Mouse (Mus musculus): ENCODE results near the gene Qrich2. TPM values are rescaled to one million over a fixed set of nuclear protein-coding genes. Genes with fewer than 3 reads are reported as not detected.

Qrich2 gene
- polyA plus RNA-seq, 1 experiment, result not detected

DNA sequence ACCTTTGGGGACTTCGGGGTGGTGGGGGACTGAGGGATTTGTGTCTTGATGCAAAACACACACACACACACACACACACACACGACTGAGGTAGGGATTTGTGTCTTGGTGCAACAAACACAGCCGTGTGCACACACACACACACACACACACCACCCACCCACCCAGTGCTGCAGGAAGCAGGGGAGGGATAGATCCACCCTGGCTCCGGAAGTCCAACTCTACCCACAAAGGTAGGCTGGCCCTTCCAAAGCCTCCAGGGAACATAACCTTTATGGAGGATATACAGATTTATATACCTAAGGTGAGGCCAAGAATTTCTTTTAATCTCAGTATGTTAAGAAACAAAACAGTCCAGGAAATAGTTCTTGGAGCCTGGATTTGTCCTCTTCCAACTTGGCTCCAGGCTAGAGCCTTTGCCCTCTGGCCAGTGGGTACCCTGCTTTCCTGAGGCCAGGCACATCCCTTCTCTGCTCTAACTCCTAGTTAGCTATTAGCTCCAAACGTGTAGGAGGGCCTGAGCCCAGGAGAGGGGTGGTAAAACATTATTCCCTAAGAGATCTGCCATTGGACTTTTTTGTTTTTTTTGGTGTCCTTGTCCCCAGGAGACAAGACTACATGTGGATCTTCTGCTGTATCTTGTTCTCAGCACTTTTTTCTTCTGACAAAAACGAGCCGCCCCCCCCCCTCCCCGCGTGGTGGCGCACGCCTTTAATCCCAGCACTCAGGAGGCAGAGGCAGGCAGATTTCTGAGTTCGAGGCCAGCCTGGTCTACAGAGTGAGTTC lies 30.9 kb downstream of the Qrich2 start:
- no peak for TF ChIP-seq POLR2A (IDR thresholded peaks at IDR 0.05; ENCODE audit: insufficient read depth, low read depth, low read length)
- no peak for TF ChIP-seq CTCF (IDR thresholded peaks at IDR 0.05; ENCODE audit: insufficient read depth, low read depth, low read length)
- WGBS, result 39% methylated on average over 12 of the region's 12 CpGs
- Histone ChIP-seq H3K4me3 (ENCODE audit: insufficient read depth, low read depth, low read length) (peak overlapping the region; percentile 79), H3K27ac (ENCODE audit: insufficient read depth, low read depth, low read length) (no peak overlapping the region; the same call in 1 of the 2 replicates), H3K4me1 (ENCODE audit: control insufficient read depth, insufficient read depth, low read length) (peaks cover 37% of the 10 kb centered on the region)

DNA sequence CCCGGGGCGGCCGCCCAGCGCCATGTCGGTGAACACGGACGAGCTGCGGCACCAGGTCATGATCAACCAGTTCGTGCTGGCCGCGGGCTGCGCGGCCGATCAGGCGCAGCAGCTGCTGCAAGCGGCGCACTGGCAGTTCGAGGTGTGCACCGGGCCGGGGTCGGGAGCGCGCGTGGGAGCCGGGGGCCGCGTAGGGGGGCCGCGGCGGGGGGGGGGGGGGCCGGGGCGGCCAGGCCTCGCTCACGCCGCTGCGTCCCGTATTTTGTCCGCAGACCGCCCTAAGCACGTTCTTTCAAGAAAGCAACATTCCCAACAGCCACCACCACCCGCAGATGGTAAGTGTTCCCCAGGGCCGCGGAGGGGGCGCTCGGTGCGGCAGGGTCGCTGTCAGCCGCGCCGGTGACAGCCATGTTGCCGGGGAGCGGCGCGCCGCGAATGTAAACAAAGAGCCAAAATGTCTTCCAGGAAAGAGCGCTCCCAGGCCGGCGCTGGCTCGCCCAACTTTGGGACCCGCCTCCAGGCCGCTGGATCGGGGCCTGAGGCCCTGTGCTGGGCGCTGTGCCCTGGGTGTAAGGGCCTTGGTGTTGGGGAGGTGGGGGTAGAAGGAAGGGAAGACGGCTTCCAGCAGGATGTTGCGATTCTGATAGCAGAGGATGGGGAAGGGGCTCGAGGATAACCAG lies 31.6 kb downstream of the Qrich2 start:
- under 1% methylated on average over 38 of the region's 67 CpGs for WGBS
- H3K4me3 ChIP-seq (ENCODE audit: insufficient read depth, low read depth, low read length), result peak overlapping the region; percentile 79
- no peak for TF ChIP-seq CTCF (IDR thresholded peaks at IDR 0.05; ENCODE audit: insufficient read depth, low read depth, low read length)
- no peak for TF ChIP-seq POLR2A (IDR thresholded peaks at IDR 0.05; ENCODE audit: insufficient read depth, low read depth, low read length)
- peaks cover 38% of the 10 kb centered on the region for H3K4me1 ChIP-seq (ENCODE audit: control insufficient read depth, insufficient read depth, low read length)
- H3K27ac ChIP-seq (ENCODE audit: insufficient read depth, low read depth, low read length), result peak overlapping the region; percentile 76; the same call in 1 of the 2 replicates

DNA sequence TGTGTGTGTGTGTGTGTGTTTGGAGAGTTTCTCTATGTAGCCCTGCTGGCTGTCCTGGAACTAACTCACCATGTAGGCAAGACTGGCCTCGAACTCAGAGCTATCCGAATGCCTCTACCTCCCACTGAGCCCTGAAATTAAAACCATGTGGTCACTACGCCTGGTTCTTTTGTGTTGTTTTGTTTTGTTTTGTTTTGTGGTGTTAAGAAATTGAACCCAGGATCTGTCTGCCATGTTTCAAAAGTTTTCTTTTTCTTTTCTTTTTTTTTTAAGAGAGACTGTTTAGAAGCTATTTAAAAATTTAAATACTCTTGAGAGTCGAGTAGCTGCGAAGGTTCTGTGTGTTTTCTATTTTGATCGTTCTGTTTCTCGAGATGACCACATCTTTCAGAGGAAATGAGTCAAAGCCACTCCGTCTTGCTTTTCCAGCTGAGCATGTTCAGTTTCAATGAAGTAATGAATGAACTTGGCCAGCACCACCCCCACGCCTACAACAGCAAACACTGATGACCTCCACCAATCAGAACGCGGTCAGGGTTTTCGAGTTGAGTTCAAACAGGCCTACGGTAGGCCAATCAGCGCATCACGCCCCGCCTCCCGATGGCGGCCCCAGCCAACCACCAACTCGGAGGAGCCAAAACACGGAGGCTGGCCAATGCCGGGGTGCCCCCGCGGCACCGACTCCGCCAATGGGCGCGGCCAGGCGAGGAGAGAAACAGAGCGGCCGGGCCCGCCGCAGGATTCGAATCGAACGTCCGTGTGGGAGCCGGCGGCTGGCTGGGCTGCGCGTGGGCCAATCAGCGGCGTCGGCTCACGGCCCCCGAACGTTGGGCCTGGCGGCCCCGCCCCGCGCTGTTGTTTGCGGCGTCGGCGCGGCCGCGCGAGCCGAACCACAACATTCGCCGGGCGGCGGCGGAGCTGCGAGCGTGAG lies 32.4 kb downstream of the Qrich2 start, which contains the start of gene Ubald2:
Gene Ubald2, plus strand, starts transcription at position 739 of the 931 bp plus-strand sequence.
- peak within 1 kb of the TSS; percentile 79 for H3K4me3 ChIP-seq (ENCODE audit: insufficient read depth, low read depth, low read length)
- peaks cover 44% of the 10 kb centered on the region for H3K4me1 ChIP-seq (ENCODE audit: control insufficient read depth, insufficient read depth, low read length)
- WGBS, result 2% methylated on average over 66 of the region's 66 CpGs
- H3K27ac ChIP-seq (ENCODE audit: insufficient read depth, low read depth, low read length), result peak within 1 kb of the TSS; percentile 76; the same call in 1 of the 2 replicates
- peak; percentile 69 for TF ChIP-seq POLR2A (IDR thresholded peaks at IDR 0.05; ENCODE audit: insufficient read depth, low read depth, low read length)
- TF ChIP-seq CTCF (IDR thresholded peaks at IDR 0.05; ENCODE audit: insufficient read depth, low read depth, low read length), result no peak

DNA sequence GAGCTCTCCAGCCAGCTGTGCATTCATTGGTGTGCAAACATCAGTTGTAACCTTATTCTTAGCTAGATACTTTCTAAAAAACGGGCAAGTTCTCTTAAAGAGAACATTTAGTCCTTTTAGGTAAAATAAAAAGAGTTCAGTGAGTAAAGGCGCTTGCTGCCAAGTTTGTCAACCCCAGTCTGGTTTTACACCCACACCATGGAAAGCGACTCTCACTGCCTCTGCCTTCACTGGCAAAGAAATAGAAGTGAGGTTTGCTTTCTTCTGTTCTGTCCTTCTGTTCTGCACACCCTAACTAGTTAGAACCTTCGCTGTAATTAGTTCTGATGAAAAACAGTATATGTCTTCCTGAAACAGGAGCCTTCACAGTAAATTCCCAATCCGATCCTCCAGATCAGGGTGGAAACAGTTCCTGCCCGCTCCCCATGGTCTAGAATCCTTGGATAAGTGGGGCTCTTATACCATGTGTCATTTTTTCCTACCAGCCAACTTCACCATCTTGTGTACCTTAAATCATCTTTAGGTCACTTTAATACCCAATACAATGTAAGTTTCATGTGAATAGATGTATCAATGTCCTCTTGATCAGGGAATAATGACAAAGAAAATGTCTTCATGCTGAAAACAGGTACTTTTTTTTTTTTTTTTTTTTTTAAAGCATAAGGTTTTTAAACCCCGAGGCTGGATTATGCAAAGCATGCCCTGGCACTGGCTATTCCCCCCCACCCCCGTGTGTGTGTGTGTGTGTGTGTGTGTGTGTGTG lies 33.3 kb downstream of the Qrich2 start:
- 35% methylated on average over 8 of the region's 8 CpGs for WGBS
- Histone ChIP-seq H3K4me1 (ENCODE audit: control insufficient read depth, insufficient read depth, low read length) (peaks cover 43% of the 10 kb centered on the region), H3K27ac (ENCODE audit: insufficient read depth, low read depth, low read length) (no peak overlapping the region), H3K4me3 (ENCODE audit: insufficient read depth, low read depth, low read length) (no peak overlapping the region)
- TF ChIP-seq POLR2A (IDR thresholded peaks at IDR 0.05; ENCODE audit: insufficient read depth, low read depth, low read length) (no peak), CTCF (IDR thresholded peaks at IDR 0.05; ENCODE audit: insufficient read depth, low read depth, low read length) (no peak)

DNA sequence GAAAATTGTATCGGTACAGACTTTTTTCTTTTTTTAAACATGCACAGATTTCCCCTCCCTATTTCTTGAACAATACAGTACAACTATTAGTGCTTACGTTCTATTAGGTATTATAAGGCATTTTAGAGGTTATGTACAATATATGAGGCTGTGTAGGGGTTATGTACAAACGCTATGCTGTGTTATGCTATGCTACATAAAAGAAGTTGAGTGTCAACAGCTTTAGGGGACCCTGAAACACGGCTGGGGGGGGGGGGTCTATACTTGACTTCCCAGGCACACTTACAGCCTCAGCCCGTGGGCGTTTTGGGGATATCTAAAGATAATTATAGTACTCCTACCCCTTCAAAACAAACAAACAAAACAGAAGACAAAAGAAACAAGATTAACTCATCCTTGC lies 33.9 kb downstream of the Qrich2 start:
- H3K4me3 ChIP-seq (ENCODE audit: insufficient read depth, low read depth, low read length), result no peak overlapping the region
- H3K27ac ChIP-seq (ENCODE audit: insufficient read depth, low read depth, low read length), result no peak overlapping the region
- TF ChIP-seq CTCF (IDR thresholded peaks at IDR 0.05; ENCODE audit: insufficient read depth, low read depth, low read length), result no peak
- TF ChIP-seq POLR2A (IDR thresholded peaks at IDR 0.05; ENCODE audit: insufficient read depth, low read depth, low read length), result no peak
- WGBS, result 26% methylated on average over 6 of the region's 6 CpGs
- H3K4me1 ChIP-seq (ENCODE audit: control insufficient read depth, insufficient read depth, low read length), result peaks cover 37% of the 10 kb centered on the region

DNA sequence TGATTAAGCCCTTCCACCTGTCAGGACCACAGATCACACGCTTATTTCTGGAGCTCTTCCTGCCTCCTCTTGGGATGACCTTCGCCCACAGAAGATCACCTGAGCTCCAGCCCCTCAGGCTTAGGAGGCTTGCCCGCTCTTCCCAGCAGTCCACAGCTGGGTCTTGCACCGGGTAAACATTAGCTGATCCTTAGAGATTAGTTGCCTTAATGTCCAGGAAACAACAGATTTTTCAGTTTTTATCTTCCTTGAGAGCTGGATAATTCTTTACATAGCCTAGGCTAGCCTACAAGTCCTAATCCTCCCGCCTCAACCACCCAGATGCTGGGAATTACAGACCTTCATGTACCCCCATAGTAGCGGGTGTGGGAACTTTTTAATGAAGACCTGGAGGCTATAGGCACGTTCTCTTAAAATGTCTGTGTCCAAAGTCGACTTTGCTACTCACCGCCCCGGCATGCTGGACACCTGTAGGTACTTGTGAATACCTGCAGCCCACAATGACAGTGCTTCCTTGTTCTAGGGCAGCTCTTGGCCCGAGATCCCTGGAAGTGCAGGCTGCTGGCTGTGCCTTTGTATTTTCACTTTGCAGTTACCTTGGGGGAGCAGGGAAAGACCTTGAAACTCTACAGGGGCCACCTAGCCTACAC lies 34.5 kb downstream of the Qrich2 start:
- TF ChIP-seq CTCF (IDR thresholded peaks at IDR 0.05; ENCODE audit: insufficient read depth, low read depth, low read length), result no peak
- H3K4me1 ChIP-seq (ENCODE audit: control insufficient read depth, insufficient read depth, low read length), result peaks cover 31% of the 10 kb centered on the region
- no peak overlapping the region for H3K27ac ChIP-seq (ENCODE audit: insufficient read depth, low read depth, low read length)
- H3K4me3 ChIP-seq (ENCODE audit: insufficient read depth, low read depth, low read length), result no peak overlapping the region
- 52% methylated on average over 11 of the region's 11 CpGs for WGBS

DNA sequence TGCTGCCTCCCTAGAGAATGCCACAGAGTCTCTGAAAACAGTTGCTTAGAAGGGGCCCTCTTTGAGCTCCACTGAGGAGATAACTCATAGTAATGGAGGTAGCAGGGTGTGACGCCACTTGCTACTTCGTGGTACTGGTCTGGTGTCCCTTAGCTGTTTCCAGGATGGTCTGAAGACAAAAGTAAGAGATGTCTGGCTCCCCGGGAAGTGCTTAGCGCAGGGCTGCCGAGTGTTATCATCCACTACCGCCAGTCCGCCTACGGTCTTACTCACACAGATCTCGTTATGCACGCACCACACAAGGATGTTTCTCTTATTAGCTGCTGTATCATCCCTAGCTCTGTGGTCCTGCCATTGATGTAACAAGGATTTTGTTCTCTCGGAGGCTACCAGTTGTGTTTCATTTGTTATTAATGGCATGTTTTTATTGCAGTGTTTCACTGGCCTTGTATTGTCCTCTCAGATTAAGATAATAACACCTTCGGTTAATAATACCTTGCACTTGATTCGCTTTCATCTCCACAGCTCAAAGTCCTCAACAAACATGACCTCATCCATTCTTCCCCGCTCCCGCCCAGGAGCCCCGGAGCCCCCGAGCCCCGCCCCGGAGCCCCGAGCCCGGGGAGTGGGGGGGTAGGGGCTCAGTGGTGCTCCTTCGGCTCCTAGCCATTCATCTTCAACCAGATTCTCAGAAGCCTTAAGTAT lies 35.2 kb downstream of the Qrich2 start:
- Histone ChIP-seq H3K4me3 (ENCODE audit: insufficient read depth, low read depth, low read length) (no peak overlapping the region), H3K4me1 (ENCODE audit: control insufficient read depth, insufficient read depth, low read length) (peaks cover 26% of the 10 kb centered on the region), H3K27ac (ENCODE audit: insufficient read depth, low read depth, low read length) (no peak overlapping the region)
- WGBS, result 11% methylated on average over 22 of the region's 22 CpGs
- TF ChIP-seq POLR2A (IDR thresholded peaks at IDR 0.05; ENCODE audit: insufficient read depth, low read depth, low read length) (no peak), CTCF (IDR thresholded peaks at IDR 0.05; ENCODE audit: insufficient read depth, low read depth, low read length) (no peak)

Measured in olfactory bulb, adult 2 months (tissue).